Mouse (Mus musculus) embryonic facial prominence, embryonic 14.5 days (tissue): ENCODE measurements around the gene Arntl. TPM values are rescaled to one million over a fixed set of nuclear protein-coding genes. Genes with fewer than 3 reads are reported as not detected.

Experiments used
- ATAC-seq: fragments of 200-750 bp; cut with Nextera tagmentation; 2 replicates; pipeline ENCODE4 v1.8.0; 2017; ENCODE audit warnings: low read depth, moderate number of reproducible peaks, moderate TSS enrichment
- DNase-seq: peaks from one replicate; pipeline ENCODE4 v3.0.0-alpha.2; 2015; ENCODE audit warnings: low spot score
- H3K27ac ChIP-seq: fragments of 300-500 bp; sonication (generic); replicated peaks from 2 replicates; pipeline ENCODE4 v1.5.1; 2014; ENCODE audit warnings: low read depth, mild to moderate bottlenecking, low read length, moderate library complexity
- H3K27me3 ChIP-seq: fragments of 300-500 bp; sonication (generic); replicated peaks from 2 replicates; pipeline ENCODE4 v1.6.1; 2014; ENCODE audit warnings: low read length; ENCODE audit not compliant: control insufficient read depth, insufficient read depth
- H3K36me3 ChIP-seq: fragments of 300-500 bp; sonication (generic); 2 replicates; pipeline ENCODE4 v1.6.1; 2014; ENCODE audit warnings: low read length, mixed read lengths; ENCODE audit not compliant: control insufficient read depth, insufficient read depth
- H3K4me1 ChIP-seq: fragments of 300-500 bp; sonication (generic); 2 replicates; pipeline ENCODE4 v1.6.1; 2014; ENCODE audit warnings: antibody characterized with exemption, low read length; ENCODE audit not compliant: control insufficient read depth, insufficient read depth
- H3K4me2 ChIP-seq: fragments of 300-500 bp; sonication (generic); 2 replicates; pipeline ENCODE4 v1.6.1; 2014; ENCODE audit warnings: low read depth, mild to moderate bottlenecking, low read length, moderate library complexity, mixed read lengths
- H3K4me3 ChIP-seq: fragments of 300-500 bp; sonication (generic); 2 replicates; pipeline ENCODE4 v1.5.1; 2014; ENCODE audit warnings: low read depth, mild to moderate bottlenecking, low read length
- H3K9ac ChIP-seq: fragments of 300-500 bp; sonication (generic); 2 replicates; pipeline ENCODE4 v1.6.1; 2014; ENCODE audit warnings: low read depth, mild to moderate bottlenecking, low read length, moderate library complexity, mixed read lengths
- H3K9me3 ChIP-seq: fragments of 300-500 bp; sonication (generic); 2 replicates; pipeline ENCODE4 v1.6.1; 2016; ENCODE audit warnings: low read length; ENCODE audit not compliant: control insufficient read depth
- WGBS: fragments of 180-500 bp; shearing (Covaris S2); extraction: QIAGEN DNeasy Blood & Tissue Kit; methylation state at CpG from one replicate; pipeline ENCODE4 v1.1.7; 2014; 5-methylcytosine and 5-hydroxymethylcytosine counted together
- polyA plus RNA-seq: library from polyadenylated mRNA; unstranded; fragments of >200 nt; fragmentation: Nextera tagmentation; extraction: Ambion mirVana; gene quantifications from 2 replicates; pipeline ENCODE4 v1.2.1, GENCODE M21; 2014

Gene Arntl
- polyA plus RNA-seq, 1 experiment from 2014 or later, result 9.6 TPM

DNA sequence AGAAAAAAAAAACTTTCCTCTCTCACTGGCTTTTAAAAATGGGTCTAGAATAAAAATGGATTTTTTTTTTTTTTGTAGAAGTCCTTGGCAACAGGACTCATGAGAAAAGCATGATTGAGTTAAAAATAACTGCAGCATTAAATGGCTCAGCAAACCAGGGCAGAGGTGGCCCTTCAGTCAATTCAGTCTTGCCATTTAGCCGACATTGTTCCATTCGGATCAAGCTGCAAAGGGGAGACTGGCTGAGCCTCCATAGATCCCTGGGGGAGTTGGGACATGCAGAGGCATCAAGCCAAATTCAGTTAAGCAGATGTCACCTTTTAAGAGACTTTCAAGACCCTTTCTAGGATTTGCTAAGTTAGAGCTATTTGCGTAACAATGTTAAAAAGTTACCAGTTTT, 102.9 kb downstream of the Arntl start:
- no peak for ATAC-seq
- H3K36me3 ChIP-seq, result 0 out of 2 replicates have a peak, but pooled peaks cover 8% of the 10 kb centered on the region
- no peaks in the 10 kb centered on the region for H3K4me1 ChIP-seq
- H3K27me3 ChIP-seq, result no peaks in the 10 kb centered on the region
- H3K4me2 ChIP-seq, result no peak overlapping the region
- H3K4me3 ChIP-seq, result no peak overlapping the region
- H3K27ac ChIP-seq, result no peak overlapping the region
- WGBS, result 72% methylated on average over 3 of the region's 3 CpGs
- no peak for DNase-seq
- H3K9ac ChIP-seq, result no peak overlapping the region
- H3K9me3 ChIP-seq, result no peaks in the 10 kb centered on the region

DNA sequence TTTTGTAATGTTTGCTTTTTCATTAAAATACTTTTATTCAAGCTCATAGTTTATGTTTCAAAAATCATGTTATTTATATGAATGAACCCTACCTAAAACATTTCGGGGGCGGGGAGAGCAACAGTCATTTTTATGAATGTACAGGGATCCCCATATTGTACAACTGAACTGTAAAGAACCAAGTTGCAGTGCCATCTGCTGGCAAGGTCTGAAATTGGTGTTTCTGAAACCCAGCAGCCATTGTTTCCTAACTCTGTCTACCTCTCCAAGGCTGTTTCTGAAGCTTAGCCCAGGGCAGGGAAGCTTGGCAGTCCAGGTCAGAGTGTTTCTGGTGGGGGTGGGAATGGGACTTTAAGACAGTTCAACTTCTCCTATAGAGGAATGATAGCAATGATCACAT, 104.5 kb downstream of the Arntl start:
- H3K4me3 ChIP-seq, result no peak overlapping the region
- ATAC-seq (peak; percentile 65; the same call in 1 of the 2 replicates), DNase-seq (peak; percentile 60)
- H3K9ac ChIP-seq, result no peak overlapping the region
- no peaks in the 10 kb centered on the region for H3K27me3 ChIP-seq
- peaks cover 20% of the 10 kb centered on the region; the same call in 1 of the 2 replicates for H3K36me3 ChIP-seq
- H3K9me3 ChIP-seq, result no peaks in the 10 kb centered on the region
- no peak overlapping the region for H3K27ac ChIP-seq
- WGBS, result 19% methylated on average over 2 of the region's 2 CpGs
- H3K4me1 ChIP-seq, result no peaks in the 10 kb centered on the region
- no peak overlapping the region for H3K4me2 ChIP-seq

DNA sequence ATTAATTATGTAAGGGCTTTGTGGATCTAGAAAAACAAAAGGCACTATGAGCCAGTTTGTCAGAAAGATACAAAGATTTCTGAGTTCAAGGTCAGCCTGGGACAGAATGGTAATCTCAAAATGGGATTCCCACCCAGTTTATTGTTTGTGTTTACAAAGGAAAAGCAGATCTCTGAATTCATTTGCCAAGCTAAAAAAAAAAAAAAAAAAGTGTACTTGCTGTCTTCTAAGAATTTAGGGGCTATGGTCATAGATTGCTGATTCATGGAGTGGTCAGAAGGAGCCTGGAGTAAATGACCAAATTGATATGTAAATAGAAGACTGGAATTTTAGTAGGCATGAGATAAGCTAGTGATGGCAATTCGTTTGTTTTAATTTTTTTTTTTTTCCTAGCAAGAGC, 112.9 kb downstream of the Arntl start:
- no peak for ATAC-seq
- H3K9ac ChIP-seq, result no peak overlapping the region
- no peak overlapping the region for H3K4me2 ChIP-seq
- no peak overlapping the region for H3K4me3 ChIP-seq
- 63% methylated on average over 1 of the region's 1 CpGs for WGBS
- DNase-seq, result no peak
- no peaks in the 10 kb centered on the region for H3K4me1 ChIP-seq
- H3K27ac ChIP-seq, result no peak overlapping the region
- H3K9me3 ChIP-seq, result no peaks in the 10 kb centered on the region
- no peaks in the 10 kb centered on the region for H3K27me3 ChIP-seq
- H3K36me3 ChIP-seq, result peaks cover 20% of the 10 kb centered on the region

GRCm38 (mm10) chr7:113334036-113334435, 126.8 kb downstream of the Arntl start:
- Histone ChIP-seq H3K4me2 (no peak overlapping the region), H3K9me3 (no peaks in the 10 kb centered on the region), H3K36me3 (0 out of 2 replicates have a peak, but pooled peaks cover 13% of the 10 kb centered on the region), H3K9ac (no peak overlapping the region), H3K27me3 (no peaks in the 10 kb centered on the region), H3K27ac (no peak overlapping the region), H3K4me1 (no peaks in the 10 kb centered on the region), H3K4me3 (no peak overlapping the region)
- ATAC-seq (no peak), DNase-seq (no peak)

GRCm38 (mm10) chr7:113335250-113335649, 128.0 kb downstream of the Arntl start:
- ATAC-seq (no peak), DNase-seq (no peak)
- H3K4me1 ChIP-seq, result no peaks in the 10 kb centered on the region
- WGBS, result 74% methylated on average over 8 of the region's 8 CpGs
- no peak overlapping the region for H3K4me2 ChIP-seq
- no peak overlapping the region for H3K27ac ChIP-seq
- no peaks in the 10 kb centered on the region for H3K27me3 ChIP-seq
- no peak overlapping the region for H3K4me3 ChIP-seq
- H3K9ac ChIP-seq, result no peak overlapping the region
- H3K9me3 ChIP-seq, result no peaks in the 10 kb centered on the region
- 0 out of 2 replicates have a peak, but pooled peaks cover 13% of the 10 kb centered on the region for H3K36me3 ChIP-seq

GRCm38 (mm10) chr7:113347271-113347670, 140.0 kb downstream of the Arntl start:
- H3K36me3 ChIP-seq, result no peaks in the 10 kb centered on the region
- H3K27me3 ChIP-seq, result no peaks in the 10 kb centered on the region
- no peak overlapping the region for H3K27ac ChIP-seq
- no peak overlapping the region for H3K4me3 ChIP-seq
- H3K9ac ChIP-seq, result no peak overlapping the region
- no peaks in the 10 kb centered on the region for H3K9me3 ChIP-seq
- ATAC-seq, result peak; percentile 33; the same call in 1 of the 2 replicates
- WGBS, result 37% methylated on average over 4 of the region's 4 CpGs
- H3K4me2 ChIP-seq, result no peak overlapping the region
- DNase-seq, result peak; percentile 31
- H3K4me1 ChIP-seq, result no peaks in the 10 kb centered on the region

DNA sequence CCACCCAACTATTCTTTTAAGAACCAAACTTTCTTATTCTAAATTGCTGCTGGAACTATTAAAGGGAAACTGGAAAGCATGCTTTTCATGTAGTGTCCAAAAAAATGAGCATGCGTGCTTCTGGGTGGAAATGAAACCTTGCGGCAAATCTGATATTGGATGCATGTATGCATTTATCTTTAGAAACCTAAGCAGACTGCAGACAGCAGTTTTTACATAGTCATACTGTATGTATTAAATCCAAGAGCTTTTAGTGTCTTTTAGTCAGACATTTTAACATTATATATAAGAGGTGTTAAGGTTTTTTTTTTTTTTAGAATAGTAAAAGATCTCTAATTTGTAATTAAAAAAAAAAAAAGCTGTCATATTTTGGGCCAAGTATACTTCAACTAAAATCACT, 140.4 kb downstream of the Arntl start:
- DNase-seq, result no peak
- Histone ChIP-seq H3K27ac (no peak overlapping the region), H3K4me1 (no peaks in the 10 kb centered on the region), H3K36me3 (no peaks in the 10 kb centered on the region), H3K4me3 (no peak overlapping the region), H3K9ac (no peak overlapping the region), H3K9me3 (no peaks in the 10 kb centered on the region), H3K27me3 (no peaks in the 10 kb centered on the region), H3K4me2 (no peak overlapping the region)
- no peak for ATAC-seq
- 80% methylated on average over 2 of the region's 2 CpGs for WGBS

DNA sequence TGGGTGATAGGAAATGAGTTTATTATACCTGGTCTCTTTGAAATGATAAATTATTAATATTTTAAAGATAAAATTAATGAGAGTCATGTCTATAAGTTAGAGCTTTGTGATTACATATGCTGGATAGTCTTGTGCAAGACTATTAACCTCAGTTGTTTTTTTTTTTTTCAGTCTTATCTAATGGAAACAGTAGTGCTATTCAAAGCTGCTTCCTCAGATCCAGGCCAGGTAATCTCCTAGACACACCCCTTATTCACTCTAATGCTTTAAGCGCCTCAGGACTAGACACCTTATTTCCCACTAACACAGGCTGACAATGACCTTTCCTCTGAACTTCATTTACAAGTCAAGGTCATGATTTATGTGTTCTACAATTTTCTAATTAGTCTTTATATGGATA, 141.8 kb downstream of the Arntl start:
- Histone ChIP-seq H3K36me3 (no peaks in the 10 kb centered on the region), H3K27ac (no peak overlapping the region), H3K9me3 (no peaks in the 10 kb centered on the region), H3K4me2 (no peak overlapping the region), H3K27me3 (no peaks in the 10 kb centered on the region), H3K4me1 (no peaks in the 10 kb centered on the region), H3K4me3 (no peak overlapping the region), H3K9ac (no peak overlapping the region)
- DNase-seq, result no peak
- WGBS, result 87% methylated on average over 1 of the region's 1 CpGs
- no peak for ATAC-seq
